Mouse (Mus musculus): ENCODE data around the gene Smg6.

The Smg6 gene

GRCm38 (mm10) chr11:75190905-75191441 is 265.4 kb downstream of the Smg6 start, which contains the start of gene Dph1:
Dph1 (minus strand) TSS chr11:75191241.
- no peak for DNase-seq (ENCODE audit: low read depth)

- DNase-seq (ENCODE audit: low read depth), result no peak
Measured at GRCm38 (mm10) chr11:75191841-75192240, 266.2 kb downstream of the Smg6 start.

- peak; percentile 74 for DNase-seq (ENCODE audit: low read depth)
Measured at GRCm38 (mm10) chr11:75192336-75193214, 267.0 kb downstream of the Smg6 start.

- DNase-seq (ENCODE audit: low read depth), result no peak
Measured at GRCm38 (mm10) chr11:75193256-75194071, 267.8 kb downstream of the Smg6 start, which contains the start of gene Rtn4rl1. Rtn4rl1 (plus strand) TSS chr11:75193783.

- no peak for DNase-seq (ENCODE audit: low read depth)
Measured at GRCm38 (mm10) chr11:75194121-75194849, 268.7 kb downstream of the Smg6 start.

- DNase-seq (ENCODE audit: low read depth), result no peak
Measured at GRCm38 (mm10) chr11:75194850-75195461, 269.3 kb downstream of the Smg6 start.

- no peak for DNase-seq (ENCODE audit: low read depth)
Measured at GRCm38 (mm10) chr11:75196131-75196530, 270.5 kb downstream of the Smg6 start.

GRCm38 (mm10) chr11:75197956-75198355 is 272.3 kb downstream of the Smg6 start:
- no peak for DNase-seq (ENCODE audit: low read depth)

GRCm38 (mm10) chr11:75198792-75199191 is 273.2 kb downstream of the Smg6 start:
- no peak for DNase-seq (ENCODE audit: low read depth)

GRCm38 (mm10) chr11:75199951-75200350 is 274.3 kb downstream of the Smg6 start:
- DNase-seq (ENCODE audit: low read depth), result no peak

- no peak for DNase-seq (ENCODE audit: low read depth)
Measured at GRCm38 (mm10) chr11:75200935-75201334, 275.3 kb downstream of the Smg6 start.

- DNase-seq (ENCODE audit: low read depth), result no peak
Measured at GRCm38 (mm10) chr11:75201721-75202120, 276.1 kb downstream of the Smg6 start.

GRCm38 (mm10) chr11:75203926-75204325 is 278.3 kb downstream of the Smg6 start:
- no peak for DNase-seq (ENCODE audit: low read depth)

GRCm38 (mm10) chr11:75204472-75204871 is 278.8 kb downstream of the Smg6 start:
- DNase-seq (ENCODE audit: low read depth), result no peak

GRCm38 (mm10) chr11:75206347-75206746 is 280.7 kb downstream of the Smg6 start:
- DNase-seq (ENCODE audit: low read depth), result no peak

GRCm38 (mm10) chr11:75209363-75209762 is 283.7 kb downstream of the Smg6 start:
- DNase-seq (ENCODE audit: low read depth), result no peak

GRCm38 (mm10) chr11:75210093-75210492 is 284.5 kb downstream of the Smg6 start:
- DNase-seq (ENCODE audit: low read depth), result no peak

- DNase-seq (ENCODE audit: low read depth), result no peak
Measured at GRCm38 (mm10) chr11:75210755-75211154, 285.1 kb downstream of the Smg6 start.

- no peak for DNase-seq (ENCODE audit: low read depth)
Measured at GRCm38 (mm10) chr11:75212031-75212667, 286.5 kb downstream of the Smg6 start.

GRCm38 (mm10) chr11:75212876-75213275 is 287.3 kb downstream of the Smg6 start:
- no peak for DNase-seq (ENCODE audit: low read depth)

Data from c-Kit-positive CD71-negative TER-119-negative erythroid progenitor cells, embryonic 14.5 days (primary cell).